Mouse (Mus musculus): Measurements from ENCODE around the gene Igsf21.

The Igsf21 gene

DNA sequence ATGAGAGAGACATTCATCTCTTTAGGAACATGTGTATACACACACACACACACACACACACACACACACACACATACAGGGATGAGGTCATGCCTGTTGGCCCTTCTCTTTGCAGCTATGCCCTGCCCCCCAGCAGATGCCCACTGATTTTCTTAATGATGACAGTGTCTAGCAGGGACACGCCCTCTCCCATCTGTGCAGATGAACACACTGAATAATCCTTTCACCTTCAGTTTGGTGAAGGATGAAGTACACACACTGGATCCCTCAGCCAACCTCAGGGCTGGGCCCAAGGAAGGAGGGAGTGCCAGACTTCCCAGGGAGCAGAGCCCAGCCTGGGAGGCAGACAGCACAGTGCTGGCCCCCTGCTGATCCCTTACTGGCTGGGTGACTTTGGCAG is 4.3 kb downstream of the Igsf21 start:
- in situ Hi-C loops (cut with MboI, MseI): loop anchor here (25.0 kb wide), 1 partner anchor 545 kb away; no protein-coding TSS in a partner anchor

DNA sequence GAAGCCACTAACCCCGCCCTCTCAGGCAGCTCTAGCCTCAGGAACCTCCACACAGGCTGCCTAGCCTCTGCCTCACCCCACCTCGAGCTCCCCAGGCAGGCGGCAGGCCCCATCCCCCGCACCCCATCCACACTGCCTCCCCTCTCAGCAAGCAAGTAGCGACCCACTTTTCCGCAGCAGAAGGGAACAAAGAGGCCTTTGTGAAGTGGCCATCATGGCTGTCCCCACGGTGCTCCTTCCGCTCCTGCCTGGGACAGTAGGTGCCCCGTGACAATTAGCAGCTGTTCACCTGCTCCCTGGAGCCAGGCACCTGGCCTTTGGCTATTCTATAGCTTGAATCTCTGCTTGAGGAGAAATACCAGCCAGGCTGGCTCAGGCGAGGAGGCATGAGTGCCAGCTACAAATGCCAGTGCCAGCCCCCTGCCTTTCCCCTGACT is 9.3 kb downstream of the Igsf21 start:
- in situ Hi-C loops (cut with MboI, MseI): loop anchor here (25.0 kb wide), 1 partner anchor 550 kb away; no protein-coding TSS in a partner anchor

DNA sequence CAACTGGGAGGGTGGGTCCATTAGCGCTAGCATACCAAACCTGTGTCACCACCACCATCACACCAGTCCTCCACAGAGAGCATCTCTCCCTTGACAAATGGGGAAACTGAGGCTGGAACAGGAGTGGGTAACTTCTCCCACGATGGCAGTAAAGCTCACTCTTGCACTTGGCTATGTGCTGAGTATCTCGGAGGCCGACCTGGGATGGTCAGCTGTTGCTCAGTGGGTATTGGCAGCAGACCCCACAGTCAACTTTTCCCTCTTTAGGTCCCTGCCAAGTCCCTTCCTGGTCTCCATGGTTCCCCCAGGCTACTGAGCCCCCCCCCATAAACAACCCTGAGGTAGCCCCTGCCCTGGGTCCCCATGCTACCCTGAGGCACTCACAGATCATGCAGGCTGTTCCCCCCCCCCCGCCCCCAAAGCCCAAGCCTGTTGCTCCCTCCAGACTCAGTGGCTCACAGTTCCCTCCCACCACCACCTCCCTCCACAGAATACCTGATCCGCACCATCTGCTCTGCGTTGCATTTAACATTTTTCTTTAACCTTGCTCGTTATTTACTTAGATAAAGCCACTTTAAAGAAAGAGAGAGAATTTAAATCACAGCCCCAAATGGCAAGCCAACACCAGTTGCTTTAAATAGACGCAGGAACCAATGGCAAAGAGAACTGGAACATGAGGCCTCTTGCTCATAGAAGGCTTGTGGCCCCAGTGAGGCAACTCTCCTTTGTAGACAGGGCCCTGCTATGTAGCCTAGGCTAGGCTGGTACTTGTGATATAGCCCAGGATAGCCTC is 11.0 kb downstream of the Igsf21 start:
- in situ Hi-C loops (cut with MboI, MseI): loop anchor here (25.0 kb wide), 1 partner anchor 552 kb away; no protein-coding TSS in a partner anchor

DNA sequence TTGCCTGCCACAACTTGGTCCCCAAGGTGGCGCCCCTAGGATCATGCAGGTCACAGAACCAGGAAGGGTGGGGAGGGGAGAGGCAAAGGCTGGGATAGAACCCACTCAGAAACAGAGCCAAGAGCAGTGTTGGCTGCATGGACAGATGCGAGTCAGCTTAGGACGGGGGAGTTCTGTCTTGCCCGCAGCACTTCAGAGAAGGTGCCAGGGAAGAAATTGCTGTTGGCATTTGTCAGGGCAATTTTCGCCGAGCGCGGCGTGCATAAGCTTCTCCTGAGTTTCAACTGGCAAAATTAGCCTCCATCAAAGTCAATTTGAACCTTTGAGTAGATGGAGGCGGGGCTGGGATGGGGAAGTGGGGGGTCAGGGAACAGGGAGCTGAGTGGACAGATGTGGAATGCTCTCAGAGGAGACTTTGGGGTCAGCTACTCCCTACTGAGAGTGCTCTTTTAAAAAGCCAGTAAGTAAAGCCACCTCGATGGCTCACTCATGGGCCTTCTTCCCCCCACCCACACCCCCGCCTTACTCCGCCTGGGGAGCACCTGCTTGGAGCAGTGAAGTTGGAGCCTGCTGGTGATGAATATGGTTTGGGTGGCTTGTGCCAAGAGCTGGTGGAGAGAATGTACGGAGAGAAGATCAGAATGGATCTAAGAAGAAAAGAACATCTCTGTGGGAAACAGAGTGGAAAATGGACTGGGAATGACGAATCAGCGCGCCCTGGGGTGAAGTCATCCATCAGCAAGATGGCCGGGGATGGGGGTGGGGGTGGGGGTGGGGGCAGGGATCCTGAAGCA is 12.0 kb downstream of the Igsf21 start:
- in situ Hi-C loops (cut with MboI, MseI): loop anchor here (5.0 to 25.0 kb wide), 2 partner anchors 268 to 553 kb away; no protein-coding TSS in a partner anchor

DNA sequence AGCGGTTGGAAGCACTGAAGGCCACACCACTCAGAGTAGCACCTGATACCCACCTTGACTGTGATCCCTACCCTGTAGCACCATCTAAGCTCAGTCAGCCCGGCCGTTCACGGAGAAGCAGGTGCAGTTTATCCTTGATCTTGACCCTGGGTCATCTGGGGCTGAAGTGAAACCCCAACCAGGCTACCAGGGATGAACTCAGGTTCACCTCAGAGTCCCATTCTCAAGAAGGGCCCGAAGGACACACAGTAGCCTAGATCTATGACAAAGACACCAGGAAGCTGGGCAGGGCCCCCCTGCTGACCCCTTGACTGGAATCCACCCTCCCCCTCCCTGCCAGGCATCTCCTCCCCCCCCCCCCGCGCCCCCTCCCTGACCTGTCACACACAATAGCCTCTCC is 18.7 kb downstream of the Igsf21 start:
- in situ Hi-C loops (cut with MboI, MseI): loop anchor here (25.0 kb wide), 1 partner anchor 559 kb away; no protein-coding TSS in a partner anchor

DNA sequence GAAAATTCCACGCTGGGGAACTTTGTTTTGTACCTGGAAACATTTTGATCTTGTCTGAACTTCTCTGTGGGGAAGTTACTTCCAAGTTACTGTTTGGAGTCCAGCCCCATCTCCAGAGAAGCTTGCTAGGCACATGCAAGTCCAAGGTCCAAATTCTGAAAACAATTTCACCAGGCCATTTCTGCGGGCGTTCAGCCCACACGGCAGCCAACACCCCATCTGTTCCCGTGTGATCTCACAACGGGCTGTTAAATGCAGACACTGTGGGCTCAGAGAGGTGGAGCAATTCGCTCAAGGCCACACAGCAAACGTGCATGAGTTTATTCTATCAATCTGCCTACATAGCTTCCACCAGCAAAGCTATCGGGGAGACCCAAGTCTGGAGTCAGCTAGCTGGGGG is 21.4 kb downstream of the Igsf21 start:
- in situ Hi-C loops (cut with MboI, MseI): loop anchor here (25.0 kb wide), 1 partner anchor 562 kb away; no protein-coding TSS in a partner anchor

DNA sequence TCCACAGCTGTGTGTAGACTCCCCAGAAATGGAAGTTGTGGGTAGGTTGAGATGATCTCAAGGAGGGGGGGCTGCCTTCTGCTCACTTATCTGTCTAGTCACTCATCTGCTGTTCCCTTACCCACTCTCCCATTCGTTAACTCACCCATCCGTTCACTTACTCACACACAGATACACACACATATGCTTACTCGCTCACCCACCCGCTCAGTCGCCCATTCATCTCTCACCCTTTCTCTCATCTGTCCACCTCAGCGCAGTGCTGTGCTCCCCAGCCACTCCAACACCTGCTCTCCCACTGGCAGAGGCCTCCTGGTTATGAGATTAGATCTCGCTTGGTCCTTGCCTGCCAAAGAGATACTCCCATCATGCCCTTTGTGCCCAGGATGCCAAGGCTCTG is 22.1 kb downstream of the Igsf21 start:
- in situ Hi-C loops (cut with MboI, MseI): no loop called here

DNA sequence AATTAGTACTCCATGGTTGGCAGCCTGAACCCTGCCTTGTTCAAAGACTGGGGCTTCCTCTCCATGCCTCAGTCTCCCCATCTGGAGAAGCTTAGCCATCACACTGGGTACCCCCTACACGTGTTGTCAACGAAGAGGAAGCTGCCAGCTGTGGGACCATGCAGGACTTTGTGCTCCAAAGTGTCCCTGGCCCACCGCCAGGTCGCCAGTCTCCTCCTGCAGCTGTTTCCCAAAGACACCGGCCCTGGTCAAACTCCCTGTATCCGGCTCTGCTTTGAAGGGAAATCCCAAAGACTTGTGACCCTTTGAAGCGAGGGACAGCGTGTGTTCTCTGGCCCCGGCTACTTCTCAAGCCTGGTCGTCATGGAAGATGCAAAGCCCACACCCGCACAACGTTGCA is 23.5 kb downstream of the Igsf21 start:
- in situ Hi-C loops (cut with MboI, MseI): no loop called here

DNA sequence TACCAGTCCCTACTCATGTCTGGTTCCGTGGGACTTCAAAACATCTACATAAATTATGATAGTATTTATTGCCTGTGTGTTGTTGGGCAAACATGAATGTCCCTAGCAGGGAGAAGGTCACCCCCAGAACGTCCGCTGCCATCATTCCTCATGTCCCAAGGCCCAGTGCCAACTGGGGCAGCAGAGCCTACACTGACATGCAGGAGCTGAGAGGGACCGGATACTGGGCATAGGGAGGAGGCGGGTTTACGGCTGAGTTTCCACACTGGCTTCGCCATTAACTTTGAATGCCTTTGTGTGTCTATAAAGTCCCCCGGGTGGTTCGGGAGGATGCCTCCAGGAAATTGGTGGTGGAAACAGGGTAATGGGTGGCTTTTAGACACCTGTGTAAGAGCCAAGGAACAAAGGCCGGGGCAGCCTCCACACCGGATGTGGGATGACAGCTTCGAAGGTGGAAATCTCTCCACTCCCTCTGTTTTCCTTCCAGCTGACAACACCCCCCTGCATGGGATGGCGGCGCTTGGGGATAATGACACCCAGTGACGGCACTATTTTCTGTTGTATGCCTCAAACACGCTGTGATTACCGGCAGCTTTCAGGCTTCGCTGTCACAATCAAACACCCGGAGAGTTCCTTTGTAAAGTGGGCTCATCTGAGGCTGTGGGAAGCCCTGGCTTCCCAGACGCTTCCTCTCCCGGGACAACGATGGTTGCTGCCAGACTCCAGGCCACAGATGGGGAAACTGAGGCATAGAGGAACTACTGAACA is 26.1 kb downstream of the Igsf21 start:
- in situ Hi-C loops (cut with MboI, MseI): no loop called here

DNA sequence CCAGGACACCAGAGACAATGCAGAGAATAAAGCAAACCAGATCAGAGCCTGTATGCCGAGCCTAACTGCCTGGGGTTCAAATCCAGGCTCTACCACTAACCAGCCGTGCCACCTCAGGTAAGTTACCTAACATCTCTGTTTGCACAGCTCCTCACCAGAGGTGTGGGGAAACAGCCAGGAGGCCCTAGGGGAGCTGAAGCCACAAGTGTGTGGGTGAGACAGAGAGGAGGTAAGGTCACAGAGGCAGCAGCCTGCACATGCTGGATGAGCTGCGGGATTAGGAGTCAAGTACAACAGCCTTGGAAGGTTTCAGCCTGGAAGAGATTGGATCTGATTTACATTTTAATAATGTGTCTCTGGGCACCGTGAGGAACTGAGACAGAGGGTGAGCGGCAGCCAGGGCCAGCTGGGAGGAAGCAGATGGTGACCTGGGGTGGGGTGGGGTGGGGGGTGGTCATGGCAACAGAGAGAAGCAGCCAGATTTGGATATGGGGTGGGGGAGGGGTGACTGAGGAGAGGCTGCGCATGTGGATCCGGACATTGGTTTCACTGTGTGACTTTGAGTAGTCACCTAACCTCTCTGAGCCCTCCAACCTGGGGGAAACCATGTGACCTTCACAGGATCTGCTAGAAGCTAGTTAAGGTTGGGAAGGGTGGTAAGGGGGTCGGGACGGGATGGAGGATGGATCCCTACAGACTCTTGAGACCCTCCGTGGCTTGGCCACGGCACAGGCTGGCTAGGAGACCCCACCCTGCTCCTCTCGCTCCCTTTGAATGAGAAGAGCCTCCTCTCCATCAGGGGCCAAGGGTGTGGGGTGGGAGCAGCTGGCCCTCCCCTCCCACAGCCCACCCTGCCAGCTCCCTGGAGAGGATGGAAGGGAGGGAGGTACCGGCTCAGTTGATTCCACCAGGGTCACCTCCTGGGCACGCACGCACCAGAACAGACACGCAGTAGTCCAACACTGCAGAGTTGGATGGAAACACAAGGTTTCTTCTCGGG is 27.4 kb downstream of the Igsf21 start:
- in situ Hi-C loops (cut with MboI, MseI): no loop called here

DNA sequence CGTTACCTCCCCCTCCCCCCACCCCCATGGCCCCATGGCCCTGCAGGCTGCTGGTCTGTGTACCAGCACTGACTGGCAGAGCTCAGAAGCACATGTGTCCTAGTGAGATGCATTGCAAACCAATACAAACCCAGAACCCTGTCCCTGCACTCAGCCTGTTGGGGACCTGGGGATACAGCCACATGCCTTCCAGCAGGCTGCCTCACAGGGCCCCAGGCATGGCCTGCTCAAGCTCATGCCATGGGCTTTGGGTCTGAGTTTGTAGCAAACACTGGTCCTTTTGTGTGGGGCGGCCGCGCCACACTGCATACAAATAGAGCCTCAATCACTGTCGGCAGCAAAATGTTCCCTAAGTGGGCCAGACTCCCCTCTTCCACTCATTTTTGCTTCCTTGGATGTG is 28.2 kb downstream of the Igsf21 start:
- in situ Hi-C loops (cut with MboI, MseI): no loop called here

DNA sequence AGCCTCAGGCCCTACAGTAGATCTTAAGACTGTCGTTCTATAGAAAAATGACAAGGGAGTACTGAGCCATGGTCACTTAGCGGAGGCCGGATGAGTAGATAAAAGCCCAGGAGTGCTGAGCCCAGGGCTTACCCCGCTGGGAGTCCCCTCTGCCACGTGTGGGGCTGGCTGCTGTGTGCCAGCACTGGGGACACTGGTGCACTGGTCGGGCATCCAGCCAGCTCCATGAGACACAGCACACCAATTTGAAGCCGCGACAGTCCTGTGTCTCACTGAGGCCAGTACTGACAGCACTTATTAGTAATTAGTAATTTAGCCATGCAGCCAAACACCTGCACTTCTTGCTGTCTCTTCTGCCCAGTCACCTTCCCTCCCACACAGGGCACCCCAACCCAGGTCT is 28.6 kb downstream of the Igsf21 start:
- in situ Hi-C loops (cut with MboI, MseI): no loop called here

DNA sequence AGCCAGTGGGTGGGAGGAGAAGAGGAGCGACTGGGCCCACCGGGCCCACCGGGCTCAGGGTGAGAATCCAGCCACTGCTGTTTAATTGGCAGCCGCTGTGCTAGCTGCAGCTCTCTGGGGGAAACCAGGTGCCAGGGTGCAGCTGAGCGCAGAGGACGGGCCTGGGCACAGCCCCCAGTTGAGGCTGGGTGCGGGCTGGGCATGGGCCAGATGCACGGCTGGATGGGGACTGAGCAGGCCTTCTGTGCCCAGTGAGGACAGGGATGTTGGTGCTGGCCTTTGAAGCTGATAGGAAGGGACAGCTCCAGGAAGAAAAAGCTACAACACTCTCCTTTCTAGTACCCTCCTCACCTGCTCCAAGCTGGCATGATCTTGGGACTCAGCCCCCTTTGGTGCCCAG is 30.5 kb downstream of the Igsf21 start:
- in situ Hi-C loops (cut with MboI, MseI): no loop called here

DNA sequence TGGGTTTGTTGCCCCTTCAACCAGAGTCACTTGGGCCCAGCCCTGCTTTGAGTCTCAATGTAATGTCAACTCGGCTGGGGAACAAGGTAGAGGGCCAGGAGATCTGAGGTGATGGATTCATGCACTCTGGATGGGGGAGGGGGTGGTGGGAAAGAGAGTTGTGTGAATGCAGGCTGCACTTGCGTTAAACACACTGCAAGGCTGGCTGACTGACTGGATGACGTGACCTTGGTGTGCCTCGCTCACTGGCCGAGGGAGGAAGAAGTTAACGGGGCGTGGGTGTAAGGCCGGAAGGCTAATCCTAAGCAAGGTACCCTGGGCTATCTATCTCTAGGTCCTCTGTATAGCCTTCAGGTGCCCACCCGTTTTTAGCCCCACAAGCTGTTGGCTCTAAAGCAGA is 31.4 kb downstream of the Igsf21 start:
- in situ Hi-C loops (cut with MboI, MseI): no loop called here

DNA sequence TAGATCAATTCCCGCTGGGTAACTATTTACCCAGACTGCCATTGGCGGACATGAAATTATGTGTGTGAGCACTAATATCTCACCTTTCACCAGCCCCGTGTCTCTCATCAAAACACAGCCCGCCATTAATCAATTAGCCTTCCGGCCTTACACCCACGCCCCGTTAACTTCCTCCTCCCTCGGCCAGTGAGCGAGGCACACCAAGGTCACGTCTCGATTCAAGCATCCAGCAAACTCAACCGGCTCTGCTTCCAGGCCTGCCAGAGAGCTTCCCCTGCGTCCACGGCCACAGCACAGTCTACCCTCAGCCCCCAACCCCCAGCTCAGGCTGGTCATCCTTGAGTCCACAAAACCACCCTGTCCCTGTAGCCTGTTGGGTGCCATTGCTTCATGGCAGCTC is 32.2 kb downstream of the Igsf21 start:
- in situ Hi-C loops (cut with MboI, MseI): no loop called here

DNA sequence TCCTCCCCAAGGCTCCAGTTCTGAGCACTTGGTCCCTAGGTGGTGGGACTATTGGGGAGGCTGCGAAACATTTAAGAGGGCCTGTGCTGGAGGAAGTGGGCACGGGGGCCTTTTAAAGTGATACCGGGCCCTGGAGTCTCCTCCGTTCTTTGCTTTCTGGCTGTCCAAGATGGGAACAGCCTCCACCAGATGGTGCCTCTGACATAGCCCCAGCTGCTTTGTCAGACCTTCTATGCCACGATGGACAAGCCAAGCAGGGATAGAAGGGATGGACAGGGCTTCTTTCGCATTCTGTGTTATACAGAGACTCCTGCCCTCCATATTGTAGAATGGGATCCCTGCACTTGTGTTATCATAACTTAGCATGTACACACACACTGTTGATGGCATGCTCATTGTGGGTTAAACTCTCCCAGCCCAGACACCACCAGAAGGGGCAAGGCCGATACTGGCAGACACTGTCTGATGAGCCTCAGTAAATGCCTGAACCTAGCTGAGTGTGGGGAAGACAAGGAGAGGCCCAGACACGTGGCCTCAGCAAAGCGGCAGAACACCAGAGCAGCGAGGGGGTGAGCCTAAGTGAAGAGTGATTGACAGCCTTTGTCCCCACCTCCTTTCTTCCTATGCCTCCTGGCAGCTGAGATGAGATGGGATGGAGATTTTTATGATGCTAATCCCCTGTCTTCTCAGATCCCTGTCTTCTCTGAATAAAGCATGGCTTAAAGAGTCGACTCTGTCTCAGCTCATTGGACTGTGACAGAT is 36.3 kb downstream of the Igsf21 start:
- in situ Hi-C loops (cut with MboI, MseI): no loop called here

DNA sequence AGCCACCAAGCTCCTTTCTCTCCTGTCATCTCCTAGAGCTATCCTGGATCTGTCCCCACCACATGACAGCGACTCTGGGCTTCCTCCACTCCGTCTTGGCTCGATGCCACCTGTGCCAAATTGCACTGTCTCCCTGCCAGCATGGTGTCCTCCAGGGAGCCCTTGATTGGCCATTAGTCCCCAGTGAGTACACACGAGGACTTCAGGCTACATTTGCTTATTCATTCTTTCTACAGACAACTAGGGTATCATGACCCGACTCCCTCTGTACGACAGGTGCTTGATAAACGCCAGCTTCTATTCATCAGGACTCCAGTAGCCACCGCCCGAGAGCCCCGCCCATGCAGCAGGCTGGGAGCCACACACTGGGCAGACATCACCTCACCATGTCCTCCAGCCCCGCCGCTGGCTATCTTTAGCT is 40.8 kb downstream of the Igsf21 start:
- in situ Hi-C loops (cut with MboI, MseI): no loop called here

DNA sequence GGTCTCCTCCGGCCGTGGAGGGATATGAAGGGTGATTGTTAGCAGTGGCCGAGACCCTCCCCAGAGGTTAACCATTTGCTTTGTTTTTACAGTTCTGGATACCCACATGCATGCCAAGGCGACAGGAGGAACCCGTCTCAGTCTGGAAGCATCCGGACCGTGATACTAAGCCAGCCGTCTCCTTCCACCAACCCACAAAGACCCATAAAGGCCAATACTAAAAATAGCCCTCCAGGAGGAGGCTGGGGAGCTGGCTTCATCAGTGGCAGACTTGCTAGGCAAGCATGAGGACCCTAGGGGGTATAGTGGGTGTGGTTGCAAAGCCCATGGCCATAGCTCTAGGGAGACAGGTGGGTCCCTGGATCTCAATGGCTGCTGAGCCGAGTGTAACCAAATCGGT is 41.8 kb downstream of the Igsf21 start:
- in situ Hi-C loops (cut with MboI, MseI): no loop called here

DNA sequence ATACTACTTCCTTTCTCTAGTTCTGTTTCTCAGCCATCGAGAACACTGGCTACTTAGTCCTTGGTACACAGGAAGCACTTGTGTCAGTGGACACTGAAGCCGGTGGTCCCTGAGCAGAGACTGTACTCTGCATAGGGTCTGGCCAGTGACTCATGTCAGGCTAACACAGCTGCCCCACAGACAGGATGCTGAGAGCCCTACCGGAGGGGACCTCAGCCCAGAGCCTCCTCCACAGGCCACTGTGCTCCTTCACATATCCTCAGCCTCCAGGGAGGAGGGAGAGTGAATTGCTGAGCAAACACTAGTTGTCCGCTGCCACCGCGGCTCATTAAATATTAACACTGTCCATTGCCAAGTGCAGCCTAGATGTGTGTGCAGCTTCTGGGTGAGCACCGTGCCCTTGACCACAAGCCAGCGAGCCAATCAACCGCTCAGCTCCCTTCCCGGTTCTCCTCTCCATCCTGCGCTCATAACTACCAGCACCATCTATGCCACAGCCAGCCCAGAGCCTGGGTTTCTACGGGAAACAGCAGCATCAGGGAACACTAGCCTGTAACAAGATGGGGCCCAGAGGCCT is 42.8 kb downstream of the Igsf21 start:
- in situ Hi-C loops (cut with MboI, MseI): no loop called here

All from T-helper 2 cell (primary cell).